Mouse (Mus musculus): ENCODE data around the gene Dgkh.

GRCm38 (mm10) chr14:78692602-78693001, 40.0 kb downstream of the Dgkh start:
- TF ChIP-seq CTCF (IDR thresholded peaks at IDR 0.05; ENCODE audit: low read depth, low read length) (no peak), POLR2A (IDR thresholded peaks at IDR 0.05; ENCODE audit: borderline replicate concordance, low read depth, low read length) (no peak)
